Mouse (Mus musculus): ENCODE data around the gene Scn4b. TPM values are rescaled to one million over a fixed set of nuclear protein-coding genes. Genes with fewer than 3 reads are reported as not detected.

The Scn4b gene
- total RNA-seq, 4 experiments from 2014 or later: 30.2 to 58.6 (median 38.0) TPM

DNA sequence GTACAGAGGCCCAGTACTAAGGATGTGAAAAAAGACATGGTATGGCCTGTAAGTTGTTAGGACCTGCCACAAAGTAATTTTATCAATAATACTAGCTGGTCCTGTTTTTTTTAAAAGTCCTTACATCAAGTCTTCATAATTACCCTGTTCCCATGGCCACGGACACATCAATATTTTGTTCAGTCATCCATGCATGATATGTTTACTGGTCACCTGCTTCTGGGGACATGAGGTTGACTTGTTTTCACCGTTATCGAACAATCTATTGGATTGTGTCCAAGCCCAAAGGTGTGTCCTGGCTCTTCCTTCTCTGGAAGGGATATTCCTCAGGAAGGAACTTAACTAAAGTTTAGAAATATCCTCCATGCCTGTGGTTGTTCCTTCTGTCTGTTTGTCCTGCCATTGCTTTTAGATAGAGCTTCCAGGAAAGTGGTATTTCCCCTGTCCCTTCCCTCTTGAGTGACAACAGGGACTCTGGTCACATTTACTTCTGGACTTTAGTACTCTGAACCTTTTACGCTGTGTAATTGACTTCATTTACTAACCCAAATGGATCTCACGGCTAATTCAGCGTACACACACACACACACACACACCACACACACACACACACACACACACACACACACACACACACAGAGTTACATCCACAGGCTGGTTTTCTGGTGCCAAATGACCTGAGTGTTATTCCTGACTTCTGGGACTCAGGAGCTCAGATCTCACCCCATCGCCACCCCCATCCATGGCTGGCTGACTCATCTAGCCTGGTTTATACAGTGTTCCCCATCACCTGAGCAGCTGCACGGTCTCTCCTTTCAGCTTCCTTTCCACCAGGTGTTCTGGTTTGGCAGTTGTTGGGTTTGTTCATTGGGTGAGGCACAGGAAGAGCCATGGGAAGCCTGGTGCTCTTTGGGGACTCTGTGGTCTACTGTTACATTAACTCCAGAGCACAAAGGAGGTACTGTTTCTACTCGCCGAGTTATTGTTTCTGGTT, 50.7 kb downstream of the Scn4b start:
- no peak for DNase-seq (ENCODE audit: low spot score)

DNA sequence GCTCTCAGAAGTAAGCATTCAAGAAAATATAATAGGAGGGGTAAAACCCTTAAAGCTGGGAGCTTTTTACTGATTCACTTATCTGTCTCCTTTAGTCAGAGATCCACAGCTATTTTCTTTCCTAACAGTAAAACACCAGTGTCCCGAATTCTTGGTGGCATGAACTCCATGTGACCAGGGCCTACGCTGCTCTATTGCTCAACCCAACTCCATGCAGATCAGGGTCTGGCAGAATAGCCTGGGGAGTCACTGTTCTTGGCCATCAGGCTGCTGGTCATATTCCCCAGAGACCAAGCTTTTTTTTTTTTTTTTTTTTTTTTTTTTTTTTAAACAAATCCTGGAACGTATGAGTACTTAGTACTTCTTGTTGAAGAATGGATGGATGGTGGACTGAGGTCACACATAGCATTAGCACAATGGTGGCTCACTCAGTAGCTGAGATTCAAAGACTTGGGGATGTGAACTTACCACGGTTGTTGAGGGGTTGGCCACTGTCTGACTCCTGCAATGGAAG, 51.5 kb downstream of the Scn4b start:
- no peak for DNase-seq (ENCODE audit: low spot score)

- DNase-seq (ENCODE audit: low spot score): no peak
Observed at GRCm38 (mm10) chr9:45195468-45195867, 57.3 kb downstream of the Scn4b start.

DNA sequence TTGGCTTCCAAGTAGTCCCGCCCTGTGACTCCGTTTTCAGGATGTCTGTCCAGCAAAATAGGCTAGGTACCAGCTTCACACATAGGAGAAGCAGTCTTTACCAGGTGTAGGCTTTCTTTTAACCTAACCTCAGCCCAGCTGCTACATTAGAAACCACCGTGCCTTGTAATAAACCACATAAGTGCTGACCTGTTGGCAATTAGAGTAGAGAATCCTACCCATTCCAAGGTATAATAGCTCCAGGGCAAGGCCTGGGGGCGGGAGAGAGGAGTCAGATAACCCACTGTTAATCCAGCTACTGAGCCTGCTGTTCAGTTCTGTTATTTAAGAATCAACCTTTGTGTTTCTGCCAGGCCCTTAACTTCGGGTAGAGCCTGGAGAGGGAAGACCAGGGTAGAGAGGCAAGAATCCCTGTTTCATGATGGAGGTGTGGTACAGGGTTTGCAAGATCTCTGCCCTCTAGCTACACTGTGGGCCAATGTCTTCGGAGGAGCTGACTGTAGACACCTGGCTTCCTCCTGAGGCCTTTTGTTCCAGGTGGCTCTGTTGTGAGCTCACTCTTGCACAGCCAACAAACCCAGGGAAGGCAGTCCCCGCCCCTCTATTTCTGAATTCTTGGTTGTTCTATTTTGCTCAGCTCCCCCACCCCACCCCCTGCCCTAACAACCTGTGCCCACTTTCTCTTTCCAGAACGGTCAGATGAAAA, 58.1 kb downstream of the Scn4b start:
- DNase-seq (ENCODE audit: low spot score): no peak

DNA sequence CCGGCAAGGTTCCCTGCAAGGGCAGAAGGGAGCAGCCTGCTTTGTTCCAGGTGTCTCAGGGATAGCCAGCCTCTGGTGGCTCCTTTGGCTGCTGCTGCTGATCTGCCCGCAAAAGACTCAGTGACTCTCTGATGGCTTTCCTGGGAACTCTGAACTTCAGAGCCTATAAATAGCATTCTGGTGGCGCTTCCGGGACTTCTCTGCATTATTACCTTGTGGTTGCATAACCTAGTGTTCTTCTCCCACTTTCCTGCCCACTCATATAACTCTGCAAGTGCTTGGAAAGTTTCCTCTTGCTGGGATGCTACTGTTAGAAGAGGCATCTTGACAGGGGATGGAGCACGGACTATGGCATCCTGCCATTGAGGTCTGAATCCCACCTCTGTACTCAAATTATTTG, 59.4 kb downstream of the Scn4b start:
- no peak for DNase-seq (ENCODE audit: low spot score)

DNA sequence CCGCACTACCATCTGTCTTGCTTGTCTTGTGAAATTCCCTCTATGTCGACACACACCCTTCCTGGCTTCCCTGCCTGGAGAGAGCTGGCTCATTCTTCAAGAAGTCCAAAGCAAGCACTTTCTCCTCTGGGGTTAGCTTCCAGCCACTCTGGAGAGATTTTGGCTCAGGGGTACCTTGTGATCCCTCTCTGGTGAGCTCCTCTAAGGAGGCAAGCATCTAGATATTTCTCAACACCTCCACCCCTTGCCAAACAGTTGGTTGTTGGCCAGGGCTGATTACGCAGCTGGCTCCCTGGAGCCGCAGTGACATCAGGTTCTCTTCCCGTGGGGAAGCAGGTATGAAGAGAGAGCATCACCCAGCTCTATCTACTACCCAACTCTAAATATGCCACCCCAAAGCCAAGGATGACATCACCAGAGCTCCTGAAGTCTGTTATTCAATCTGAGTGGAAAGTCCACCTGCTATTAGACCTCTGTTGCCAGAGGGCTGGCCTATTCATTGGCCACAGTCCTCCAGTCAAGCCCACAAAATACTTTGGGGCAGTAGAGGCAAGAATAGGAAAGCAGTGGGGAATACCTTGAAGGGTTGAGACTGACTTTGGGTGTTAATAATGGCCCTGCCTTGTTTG, 63.2 kb downstream of the Scn4b start:
- no peak for DNase-seq (ENCODE audit: low spot score)

GRCm38 (mm10) chr9:45202021-45202798, 64.0 kb downstream of the Scn4b start:
- no peak for DNase-seq (ENCODE audit: low spot score)

Other genes starting within 250 kb of the Scn4b start
- 1,000 to 10,000 TPM; 1,427 to 1,918 (median 1,690) TPM for gene Atp5l, start 217.7 kb upstream of the Scn4b start, total RNA-seq (2022)
- 10 to 100 TPM; 33.8 to 42.1 (median 35.3) TPM for gene Ube4a, start 172.8 kb upstream of the Scn4b start, total RNA-seq (2022)
- gene Cd3g, start 158.0 kb upstream of the Scn4b start, total RNA-seq (2022): 1 to 10 TPM in 2 of 4 experiments, under 1 TPM in 2; 0.34 to 1.2 (median 0.75) TPM
- not detected for gene Cd3d, start 156.6 kb upstream of the Scn4b start, total RNA-seq (2022)
- 1 to 10 TPM in 2 of 4 experiments, not detected in 2; 1.3 to 1.5 TPM for gene Cd3e, start 128.8 kb upstream of the Scn4b start, total RNA-seq (2022)
- gene Mpzl2, start 98.6 kb upstream of the Scn4b start, total RNA-seq (2022): 1 to 10 TPM in 1 of 4 experiments, under 1 TPM in 3; 0.50 to 1.5 (median 0.88) TPM
- 1 to 10 TPM; 1.9 to 3.7 (median 3.1) TPM for gene Mpzl3, start 83.2 kb upstream of the Scn4b start, total RNA-seq (2022)
- gene Jaml, start 59.2 kb upstream of the Scn4b start, total RNA-seq (2022): not detected
- gene Scn2b, start 20.6 kb upstream of the Scn4b start, total RNA-seq (2022): 1 to 10 TPM in 2 of 4 experiments, under 1 TPM in 2; 0.81 to 1.4 (median 1.1) TPM
- not detected for gene BC049352, start 43.6 kb downstream of the Scn4b start, total RNA-seq (2022)
- not detected for gene Tmprss4, start 65.7 kb downstream of the Scn4b start, total RNA-seq (2022)
- 1 to 10 TPM; 1.1 to 2.7 (median 1.3) TPM for gene Il10ra, start 130.8 kb downstream of the Scn4b start, total RNA-seq (2022)
- 1 to 10 TPM; 5.9 to 9.3 (median 7.7) TPM for gene Tmprss13, start 180.7 kb downstream of the Scn4b start, total RNA-seq (2022)
- gene Fxyd6, start 231.8 kb downstream of the Scn4b start, total RNA-seq (2022): 10 to 100 TPM; 14.4 to 22.4 (median 18.8) TPM

Measured in heart, adult 8-10 months (tissue).